Mouse (Mus musculus): ENCODE results near the gene 1110065P20Rik. TPM values are rescaled to one million over a fixed set of nuclear protein-coding genes. Genes with fewer than 3 reads are reported as not detected.

Gene 1110065P20Rik
- polyA plus RNA-seq, 1 experiment = 15.1 TPM

GRCm38 (mm10) chr4:124849631-124850260 is 1.2 kb downstream of the 1110065P20Rik start:
- H3K27me3 ChIP-seq (ENCODE audit: control insufficient read depth, insufficient read depth, low read length, poor library complexity, severe bottlenecking) = no peaks in the 10 kb centered on the region
- TF ChIP-seq POLR2A (IDR thresholded peaks at IDR 0.05; ENCODE audit: insufficient read depth, low read length) = no peak
- peaks cover 20% of the 10 kb centered on the region for H3K36me3 ChIP-seq (ENCODE audit: control insufficient read depth, insufficient read depth, low read length, poor library complexity, severe bottlenecking)
- H3K9me3 ChIP-seq (replicated peaks; ENCODE audit: control insufficient read depth, insufficient read depth, low read length, poor library complexity, severe bottlenecking) = no peaks in the 10 kb centered on the region
- 0 out of 2 replicates have a peak overlapping the region, but pooled peaks have one; percentile 12 for H3K27ac ChIP-seq (ENCODE audit: insufficient read depth, low read length)
- H3K9ac ChIP-seq (ENCODE audit: low read depth, poor library complexity, severe bottlenecking) = peak overlapping the region; percentile 95
- peaks cover 2% of the 10 kb centered on the region for H3K4me1 ChIP-seq (ENCODE audit: control insufficient read depth, insufficient read depth, low read length)
- H3K4me3 ChIP-seq (ENCODE audit: low read depth, low read length) = peak overlapping the region; percentile 87

DNA sequence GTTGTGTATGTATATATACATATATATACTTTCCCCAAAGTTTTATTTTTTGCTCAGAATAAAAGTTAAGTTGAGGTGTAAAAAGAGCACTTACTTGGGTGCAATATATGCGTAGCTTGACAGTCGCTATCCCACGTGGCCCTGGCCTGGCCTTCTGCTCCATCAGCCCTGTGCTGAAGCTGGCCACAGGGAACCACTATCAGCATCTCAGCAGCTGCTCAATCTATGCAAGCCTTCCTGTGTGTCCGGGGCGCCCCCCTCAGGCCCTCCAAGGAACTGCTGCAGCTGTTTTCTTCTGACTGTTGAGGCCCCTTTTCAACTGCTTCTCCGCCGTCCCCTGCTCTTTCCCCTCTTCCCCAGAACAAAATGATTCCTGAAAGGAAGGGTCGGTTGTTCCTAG is 3.4 kb downstream of the 1110065P20Rik start:
- H3K4me1 ChIP-seq (ENCODE audit: control insufficient read depth, insufficient read depth, low read length) = peaks cover 2% of the 10 kb centered on the region
- H3K27me3 ChIP-seq (ENCODE audit: control insufficient read depth, insufficient read depth, low read length, poor library complexity, severe bottlenecking) = no peaks in the 10 kb centered on the region
- no peak overlapping the region for H3K27ac ChIP-seq (ENCODE audit: insufficient read depth, low read length)
- no peaks in the 10 kb centered on the region for H3K36me3 ChIP-seq (ENCODE audit: control insufficient read depth, insufficient read depth, low read length, poor library complexity, severe bottlenecking)
- no peak overlapping the region for H3K4me3 ChIP-seq (ENCODE audit: low read depth, low read length)
- TF ChIP-seq POLR2A (IDR thresholded peaks at IDR 0.05; ENCODE audit: insufficient read depth, low read length) = no peak
- TF ChIP-seq EP300 (IDR thresholded peaks at IDR 0.05; ENCODE audit: insufficient read depth, low read depth, low read length) = no peak
- peak; percentile 88 for TF ChIP-seq CTCF (IDR thresholded peaks at IDR 0.05; ENCODE audit: low read depth, low read length)
- H3K9me3 ChIP-seq (replicated peaks; ENCODE audit: control insufficient read depth, insufficient read depth, low read length, poor library complexity, severe bottlenecking) = no peaks in the 10 kb centered on the region
- H3K9ac ChIP-seq (ENCODE audit: low read depth, poor library complexity, severe bottlenecking) = no peak overlapping the region

DNA sequence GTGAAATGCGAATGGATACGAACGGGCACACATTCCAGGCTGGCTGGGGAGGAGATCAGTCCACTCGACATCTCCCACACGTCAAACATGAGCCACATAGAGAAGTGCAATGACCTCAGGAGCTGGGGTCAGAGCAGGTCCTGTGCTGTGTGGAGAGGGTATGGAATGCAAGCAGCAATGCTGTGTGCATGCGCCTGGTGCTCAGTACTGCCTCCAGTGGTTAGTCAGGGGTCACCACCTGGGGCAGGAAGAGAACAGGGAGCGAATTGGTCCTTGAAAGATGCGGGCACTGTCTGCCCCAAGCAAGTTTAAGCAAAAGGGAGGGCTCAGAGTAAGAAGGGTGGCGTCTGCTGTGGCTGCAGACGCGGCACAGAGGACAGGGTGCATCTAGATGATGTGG is 7.5 kb downstream of the 1110065P20Rik start:
- Histone ChIP-seq H3K9ac (ENCODE audit: low read depth, poor library complexity, severe bottlenecking) (no peak overlapping the region), H3K36me3 (ENCODE audit: control insufficient read depth, insufficient read depth, low read length, poor library complexity, severe bottlenecking) (peaks cover 6% of the 10 kb centered on the region), H3K27ac (ENCODE audit: insufficient read depth, low read length) (no peak overlapping the region), H3K4me1 (ENCODE audit: control insufficient read depth, insufficient read depth, low read length) (no peaks in the 10 kb centered on the region), H3K4me3 (ENCODE audit: low read depth, low read length) (no peak overlapping the region), H3K27me3 (ENCODE audit: control insufficient read depth, insufficient read depth, low read length, poor library complexity, severe bottlenecking) (no peaks in the 10 kb centered on the region), H3K9me3 (replicated peaks; ENCODE audit: control insufficient read depth, insufficient read depth, low read length, poor library complexity, severe bottlenecking) (no peaks in the 10 kb centered on the region)
- TF ChIP-seq CTCF (IDR thresholded peaks at IDR 0.05; ENCODE audit: low read depth, low read length) (peak; percentile 96), EP300 (IDR thresholded peaks at IDR 0.05; ENCODE audit: insufficient read depth, low read depth, low read length) (no peak)

DNA sequence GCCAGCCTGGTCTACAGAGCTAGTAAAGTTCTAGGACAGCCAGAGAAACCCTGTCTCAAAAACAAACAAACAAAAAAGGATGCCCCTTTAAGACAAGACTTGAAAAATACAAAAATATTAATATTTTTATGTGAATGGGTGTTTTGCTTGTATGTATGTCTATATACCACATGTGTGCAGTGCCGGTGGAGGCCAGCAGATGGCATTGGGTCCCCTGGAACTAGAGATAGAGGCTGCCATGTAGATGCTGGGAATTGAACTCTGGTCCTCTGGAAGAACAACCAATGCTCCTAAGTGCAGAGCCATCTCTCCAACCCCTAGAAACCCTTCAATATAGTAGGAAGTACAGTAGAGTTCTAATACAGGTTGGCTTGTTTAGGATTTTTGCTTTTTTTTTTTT is 10.0 kb downstream of the 1110065P20Rik start:
- Histone ChIP-seq H3K36me3 (ENCODE audit: control insufficient read depth, insufficient read depth, low read length, poor library complexity, severe bottlenecking) (peaks cover 15% of the 10 kb centered on the region), H3K9me3 (replicated peaks; ENCODE audit: control insufficient read depth, insufficient read depth, low read length, poor library complexity, severe bottlenecking) (no peaks in the 10 kb centered on the region)

DNA sequence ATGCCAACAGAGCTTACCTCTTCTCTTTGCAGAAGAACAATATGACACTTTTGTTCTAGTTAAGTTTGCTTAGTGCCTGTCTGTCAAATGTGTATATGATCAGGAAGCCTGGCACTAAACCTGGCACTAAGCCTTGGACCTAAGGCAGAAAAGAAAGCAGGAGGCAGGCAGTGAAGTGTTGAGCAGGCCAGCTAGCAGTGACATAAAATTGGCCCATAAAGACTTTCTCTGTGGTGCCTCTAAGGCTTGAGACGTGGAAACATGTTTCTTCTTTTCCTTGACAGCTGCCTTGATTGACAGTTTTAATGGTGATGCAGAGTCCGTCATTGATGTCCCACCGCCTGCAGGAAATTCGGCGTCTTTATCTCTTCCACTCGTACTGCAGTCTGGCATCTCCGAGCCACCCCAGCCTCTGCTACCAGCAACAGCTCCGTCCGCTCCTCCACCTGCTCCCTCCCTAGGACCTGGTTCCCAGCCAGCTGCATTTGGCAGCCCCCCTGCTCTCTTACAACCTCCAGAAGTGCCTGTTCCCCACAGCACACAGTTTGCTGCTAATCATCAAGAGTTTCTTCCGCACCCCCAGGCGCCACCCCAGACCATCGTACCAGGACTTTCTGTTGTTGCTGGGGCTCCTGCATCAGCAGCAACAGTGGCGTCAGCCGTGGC is 12.8 kb downstream of the 1110065P20Rik start:
- no peaks in the 10 kb centered on the region for H3K9me3 ChIP-seq (replicated peaks; ENCODE audit: control insufficient read depth, insufficient read depth, low read length, poor library complexity, severe bottlenecking)
- TF ChIP-seq EP300 (IDR thresholded peaks at IDR 0.05; ENCODE audit: insufficient read depth, low read depth, low read length) (no peak), CTCF (IDR thresholded peaks at IDR 0.05; ENCODE audit: low read depth, low read length) (no peak), POLR2A (IDR thresholded peaks at IDR 0.05; ENCODE audit: insufficient read depth, low read length) (no peak)
- peaks cover 15% of the 10 kb centered on the region for H3K36me3 ChIP-seq (ENCODE audit: control insufficient read depth, insufficient read depth, low read length, poor library complexity, severe bottlenecking)
- no peaks in the 10 kb centered on the region for H3K27me3 ChIP-seq (ENCODE audit: control insufficient read depth, insufficient read depth, low read length, poor library complexity, severe bottlenecking)
- no peak overlapping the region for H3K4me3 ChIP-seq (ENCODE audit: low read depth, low read length)
- H3K4me1 ChIP-seq (ENCODE audit: control insufficient read depth, insufficient read depth, low read length) = no peaks in the 10 kb centered on the region
- H3K9ac ChIP-seq (ENCODE audit: low read depth, poor library complexity, severe bottlenecking) = no peak overlapping the region
- H3K27ac ChIP-seq (ENCODE audit: insufficient read depth, low read length) = no peak overlapping the region

More for the DNA sequence above, 10.0 kb downstream of the 1110065P20Rik start:
- no peak overlapping the region for H3K4me3 ChIP-seq (ENCODE audit: low read depth, low read length)
- H3K27me3 ChIP-seq (ENCODE audit: control insufficient read depth, insufficient read depth, low read length, poor library complexity, severe bottlenecking) = no peaks in the 10 kb centered on the region
- TF ChIP-seq CTCF (IDR thresholded peaks at IDR 0.05; ENCODE audit: low read depth, low read length) = peak; percentile 52
- no peak for TF ChIP-seq POLR2A (IDR thresholded peaks at IDR 0.05; ENCODE audit: insufficient read depth, low read length)
- no peaks in the 10 kb centered on the region for H3K4me1 ChIP-seq (ENCODE audit: control insufficient read depth, insufficient read depth, low read length)
- H3K9ac ChIP-seq (ENCODE audit: low read depth, poor library complexity, severe bottlenecking) = no peak overlapping the region
- no peak overlapping the region for H3K27ac ChIP-seq (ENCODE audit: insufficient read depth, low read length)

GRCm38 (mm10) chr4:124832796-124833195 is 18.2 kb downstream of the 1110065P20Rik start:
- Histone ChIP-seq H3K9ac (ENCODE audit: low read depth, poor library complexity, severe bottlenecking) (no peak overlapping the region), H3K36me3 (ENCODE audit: control insufficient read depth, insufficient read depth, low read length, poor library complexity, severe bottlenecking) (0 out of 2 replicates have a peak, but pooled peaks cover 3% of the 10 kb centered on the region), H3K27ac (ENCODE audit: insufficient read depth, low read length) (peak overlapping the region; percentile 64), H3K27me3 (ENCODE audit: control insufficient read depth, insufficient read depth, low read length, poor library complexity, severe bottlenecking) (no peaks in the 10 kb centered on the region), H3K9me3 (replicated peaks; ENCODE audit: control insufficient read depth, insufficient read depth, low read length, poor library complexity, severe bottlenecking) (no peaks in the 10 kb centered on the region), H3K4me1 (ENCODE audit: control insufficient read depth, insufficient read depth, low read length) (peaks cover 8% of the 10 kb centered on the region), H3K4me3 (ENCODE audit: low read depth, low read length) (no peak overlapping the region)
- TF ChIP-seq EP300 (IDR thresholded peaks at IDR 0.05; ENCODE audit: insufficient read depth, low read depth, low read length) (no peak), CTCF (IDR thresholded peaks at IDR 0.05; ENCODE audit: low read depth, low read length) (no peak), POLR2A (IDR thresholded peaks at IDR 0.05; ENCODE audit: insufficient read depth, low read length) (no peak)

Measured in ES-Bruce4 (cell line).